Mouse (Mus musculus): ENCODE data around the gene Pou2f3.

DNA sequence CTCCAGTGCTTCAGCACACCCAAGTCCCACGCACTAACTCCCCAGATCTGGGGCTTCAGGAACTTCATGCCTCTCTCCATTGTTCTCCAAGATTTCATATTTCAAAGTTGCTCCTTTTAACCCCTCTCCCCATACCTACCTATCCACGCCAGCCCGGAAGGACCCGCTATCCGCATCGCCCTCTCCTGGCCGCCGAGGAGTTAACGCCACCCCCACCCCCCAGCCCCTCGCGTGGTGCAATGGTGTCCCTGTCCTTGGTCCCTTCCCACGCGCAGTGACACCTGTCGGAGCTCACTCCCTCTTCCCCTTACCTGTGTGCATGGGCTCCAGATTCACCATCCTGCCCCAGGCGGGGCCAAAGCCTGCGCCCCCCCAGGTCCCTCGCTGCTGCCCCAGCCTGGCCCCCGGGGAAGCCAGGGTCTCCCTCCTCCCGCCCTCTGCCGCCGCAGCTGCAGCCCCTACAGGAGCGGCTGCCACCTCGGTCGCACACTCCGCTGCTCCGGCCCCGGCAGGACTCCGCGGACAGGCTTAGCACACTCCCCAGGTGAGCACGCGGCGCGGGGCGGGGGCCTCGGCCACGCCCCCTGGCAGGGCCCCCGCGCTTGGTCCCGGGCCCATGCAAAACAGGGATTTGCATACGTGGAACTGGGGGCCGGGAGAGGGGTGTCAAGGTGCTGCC is 4.7 kb downstream of the Pou2f3 start:
- TF ChIP-seq CTCF (IDR thresholded peaks at IDR 0.05; ENCODE audit: insufficient read depth, low read length) (no peak), POLR2A (IDR thresholded peaks at IDR 0.05; ENCODE audit: borderline replicate concordance, extremely low read depth, low read depth, low read length) (no peak)
